Mouse (Mus musculus) lung, adult 2 months (tissue): ENCODE measurements around the gene Cep112.

ENCODE experiments used
- CTCF ChIP-seq: fragments of 200-500 bp; IDR thresholded peaks from 2 replicates; pipeline ENCODE4 v1.5.1; 2011; ENCODE audit warnings: mild to moderate bottlenecking, low read length, control low read depth; ENCODE audit not compliant: insufficient read depth
- POLR2A ChIP-seq: fragments of 200-500 bp; IDR thresholded peaks from 2 replicates; pipeline ENCODE4 v1.6.1; 2011; ENCODE audit warnings: low read depth, mild to moderate bottlenecking, control low read depth, low read length, borderline replicate concordance; ENCODE audit errors: extremely low read depth

DNA sequence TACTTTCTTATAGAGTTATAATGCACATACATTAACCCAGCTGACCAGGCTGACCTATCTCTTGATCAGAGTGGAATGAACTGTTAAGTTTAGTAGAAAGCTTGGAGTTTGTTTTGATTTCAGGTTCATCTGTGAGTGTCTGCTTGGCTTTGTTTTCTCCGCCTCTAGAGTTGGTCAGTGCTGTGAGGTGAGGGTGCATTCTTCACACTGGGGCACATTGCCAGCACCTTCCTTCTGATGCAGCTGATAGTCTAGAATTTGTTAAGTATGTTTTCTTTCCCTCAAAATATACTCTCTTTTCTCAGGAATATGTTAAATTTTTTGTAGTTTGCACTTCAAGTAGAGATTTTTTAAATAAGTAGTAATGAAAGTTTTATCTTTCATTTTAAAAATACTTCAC lies 51.2 kb downstream of the Cep112 start:
- no peak for TF ChIP-seq POLR2A
- no peak for TF ChIP-seq CTCF
